Mouse (Mus musculus) liver, adult 2 months (tissue): ENCODE results near the gene Magi2. TPM values are rescaled to one million over a fixed set of nuclear protein-coding genes. Genes with fewer than 3 reads are reported as not detected.

Experiments used
- DNase-seq: peaks from one replicate; pipeline ENCODE4 v3.0.0-alpha.2; 2011; ENCODE audit warnings: low read depth, low spot score; ENCODE audit errors: extremely low read depth
- H3K27ac ChIP-seq: fragments of 200-500 bp; replicated peaks from 2 replicates; pipeline ENCODE4 v1.5.1; 2012; ENCODE audit warnings: low read depth, mild to moderate bottlenecking, control low read depth, inconsistent platforms, low read length; ENCODE audit not compliant: insufficient read depth
- H3K27me3 ChIP-seq: fragments of 200-500 bp; 2 replicates; pipeline ENCODE4 v1.6.1; 2012; ENCODE audit warnings: mild to moderate bottlenecking, moderate library complexity, low read length, inconsistent platforms; ENCODE audit not compliant: control insufficient read depth, insufficient read depth
- H3K36me3 ChIP-seq: fragments of 200-500 bp; 2 replicates; pipeline ENCODE4 v1.6.1; 2012; ENCODE audit warnings: low read length, inconsistent platforms; ENCODE audit not compliant: control insufficient read depth, insufficient read depth
- H3K4me1 ChIP-seq: fragments of 200-500 bp; 2 replicates; pipeline ENCODE4 v1.6.1; 2011; ENCODE audit warnings: low read length; ENCODE audit not compliant: control insufficient read depth, insufficient read depth
- H3K4me3 ChIP-seq: fragments of 200-500 bp; 2 replicates; pipeline ENCODE4 v1.5.1; 2011; ENCODE audit warnings: low read depth, mild to moderate bottlenecking, control low read depth, low read length, moderate library complexity; ENCODE audit not compliant: insufficient read depth
- H3K79me2 ChIP-seq: fragments of 200-500 bp; 2 replicates; pipeline ENCODE4 v1.6.1; 2012; ENCODE audit warnings: inconsistent platforms, mild to moderate bottlenecking, low read length, moderate library complexity; ENCODE audit not compliant: control insufficient read depth, insufficient read depth
- H3K9ac ChIP-seq: fragments of 200-500 bp; 2 replicates; pipeline ENCODE4 v1.6.1; 2012; ENCODE audit warnings: low read depth, mild to moderate bottlenecking, control low read depth, inconsistent platforms, low read length
- CTCF ChIP-seq: fragments of 200-500 bp; IDR thresholded peaks from 2 replicates; pipeline ENCODE4 v1.5.1; 2011; ENCODE audit warnings: low read depth, low read length, control low read depth
- POLR2A ChIP-seq: fragments of 200-500 bp; IDR thresholded peaks from 2 replicates; pipeline ENCODE4 v1.6.1; 2011; ENCODE audit warnings: low read length, control low read depth; ENCODE audit not compliant: insufficient read depth; ENCODE audit errors: extremely low read depth
- WGBS: fragments of 180-500 bp; shearing (Covaris S2); methylation state at CpG from one replicate; pipeline ENCODE4 v1.1.7; 2018; 5-methylcytosine and 5-hydroxymethylcytosine counted together
- polyA plus RNA-seq: library from polyadenylated mRNA; depleted of rRNA; stranded (reverse); fragments of >200 nt; gene quantifications from 2 replicates; pipeline ENCODE4 v1.2.3, GENCODE M21; 2012
- total RNA-seq: library from RNA; depleted of rRNA; stranded (reverse); fragments of >200 nt; gene quantifications from 2 replicates; pipeline ENCODE4 v1.2.3, GENCODE M21; 2014

The Magi2 gene
- total and polyA plus RNA-seq, 2 experiments = 0.06 to 0.18 TPM

DNA sequence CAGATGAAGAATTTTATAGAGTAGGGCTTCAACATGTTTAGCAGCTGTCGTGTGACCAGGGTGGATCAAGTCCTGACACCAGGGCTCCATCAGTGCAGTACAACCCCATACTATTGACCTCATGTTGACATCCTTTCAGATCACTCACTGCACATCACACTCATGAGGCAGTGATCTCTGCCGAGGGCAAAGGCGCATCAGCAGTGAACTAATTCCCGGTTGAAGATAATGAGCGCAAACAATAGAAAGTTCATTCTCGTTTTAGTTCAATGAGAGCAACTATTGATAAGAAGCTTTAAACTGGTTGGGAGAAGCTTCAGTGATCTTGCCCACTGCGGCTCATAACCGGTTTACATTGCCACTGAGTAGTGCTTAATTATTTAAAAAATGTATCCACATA, 780.4 kb downstream of the Magi2 start:
- DNase-seq = no peak
- no peaks in the 10 kb centered on the region; the same call in 1 of the 2 replicates for H3K27me3 ChIP-seq
- H3K27ac ChIP-seq = no peak overlapping the region
- no peak overlapping the region for H3K9ac ChIP-seq
- no peak for TF ChIP-seq POLR2A
- no peak for TF ChIP-seq CTCF
- H3K36me3 ChIP-seq = no peaks in the 10 kb centered on the region
- no peaks in the 10 kb centered on the region for H3K4me1 ChIP-seq
- no peaks in the 10 kb centered on the region for H3K79me2 ChIP-seq
- 58% methylated on average over 8 of the region's 8 CpGs for WGBS
- H3K4me3 ChIP-seq = no peak overlapping the region

DNA sequence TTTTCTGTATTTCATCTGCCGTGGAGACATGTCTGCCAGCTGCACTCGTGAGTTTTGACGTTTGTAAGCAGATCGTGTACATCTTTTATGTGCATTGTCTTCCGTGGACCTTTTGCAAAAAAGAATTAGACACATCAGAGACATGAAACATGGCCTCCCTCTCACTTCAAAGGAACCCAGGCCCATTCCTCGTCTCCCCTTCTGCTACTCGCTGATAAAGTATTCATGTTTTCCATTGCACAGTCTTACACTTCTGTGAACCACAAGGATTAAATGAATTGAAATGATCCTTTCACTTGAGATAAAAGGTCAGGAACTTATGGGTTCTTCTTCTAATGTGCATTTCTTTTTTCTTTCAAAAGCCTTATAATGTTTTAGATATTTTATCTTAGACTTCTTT, 783.4 kb downstream of the Magi2 start:
- H3K36me3 ChIP-seq = no peaks in the 10 kb centered on the region
- H3K79me2 ChIP-seq = no peaks in the 10 kb centered on the region
- H3K9ac ChIP-seq = no peak overlapping the region
- no peak for DNase-seq
- TF ChIP-seq CTCF (no peak), POLR2A (no peak)
- H3K4me3 ChIP-seq = no peak overlapping the region
- no peak overlapping the region for H3K27ac ChIP-seq
- no peaks in the 10 kb centered on the region; the same call in 1 of the 2 replicates for H3K27me3 ChIP-seq
- H3K4me1 ChIP-seq = no peaks in the 10 kb centered on the region
- WGBS = 80% methylated on average over 7 of the region's 7 CpGs

DNA sequence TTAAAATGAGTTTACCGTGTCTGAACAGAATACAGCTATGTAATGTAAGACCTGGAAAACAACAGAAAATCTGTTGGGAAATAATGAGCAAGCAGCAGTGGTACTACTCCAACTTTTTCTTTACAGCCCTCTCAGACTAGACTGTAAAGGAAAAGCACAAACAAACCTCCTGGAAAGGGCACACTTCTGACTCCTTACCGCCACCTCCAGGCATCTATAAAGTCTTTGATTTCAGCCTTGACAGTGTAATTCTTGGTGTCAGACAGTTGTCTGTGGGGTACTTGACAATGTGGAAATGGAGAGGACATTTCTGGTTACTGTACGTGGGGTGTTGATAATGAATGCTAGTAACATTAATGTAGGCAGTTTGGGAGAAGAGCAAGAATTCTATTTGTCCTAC, 791.2 kb downstream of the Magi2 start:
- no peaks in the 10 kb centered on the region for H3K36me3 ChIP-seq
- H3K4me3 ChIP-seq = no peak overlapping the region
- 69% methylated on average over 3 of the region's 3 CpGs for WGBS
- TF ChIP-seq POLR2A = no peak
- TF ChIP-seq CTCF = no peak
- H3K27me3 ChIP-seq = no peaks in the 10 kb centered on the region
- no peak for DNase-seq
- H3K79me2 ChIP-seq = no peaks in the 10 kb centered on the region
- H3K9ac ChIP-seq = no peak overlapping the region
- no peak overlapping the region for H3K27ac ChIP-seq
- no peaks in the 10 kb centered on the region for H3K4me1 ChIP-seq

DNA sequence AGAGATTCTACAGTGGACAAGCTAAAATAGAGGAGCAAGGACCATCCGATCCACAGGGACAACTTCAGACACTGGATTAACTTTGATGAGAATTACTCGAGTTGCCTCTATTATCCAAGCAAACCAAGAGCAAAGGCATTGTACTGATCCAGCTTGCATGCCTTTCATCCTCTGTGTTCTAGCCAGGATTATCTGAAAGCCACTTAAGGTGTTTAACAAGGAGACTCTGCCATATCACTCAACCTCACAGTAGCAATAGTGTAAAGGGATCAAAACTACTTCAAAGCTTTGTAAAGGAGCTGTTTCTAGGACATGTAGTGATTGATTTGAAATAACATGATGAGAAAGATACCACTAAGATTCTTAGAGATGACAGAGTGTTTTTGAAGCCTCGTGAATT, 819.8 kb downstream of the Magi2 start:
- Histone ChIP-seq H3K27ac (no peak overlapping the region), H3K36me3 (no peaks in the 10 kb centered on the region), H3K4me1 (no peaks in the 10 kb centered on the region), H3K27me3 (no peaks in the 10 kb centered on the region), H3K79me2 (no peaks in the 10 kb centered on the region), H3K9ac (no peak overlapping the region), H3K4me3 (no peak overlapping the region)
- no peak for DNase-seq
- TF ChIP-seq CTCF (no peak), POLR2A (no peak)
- 56% methylated on average over 3 of the region's 3 CpGs for WGBS

DNA sequence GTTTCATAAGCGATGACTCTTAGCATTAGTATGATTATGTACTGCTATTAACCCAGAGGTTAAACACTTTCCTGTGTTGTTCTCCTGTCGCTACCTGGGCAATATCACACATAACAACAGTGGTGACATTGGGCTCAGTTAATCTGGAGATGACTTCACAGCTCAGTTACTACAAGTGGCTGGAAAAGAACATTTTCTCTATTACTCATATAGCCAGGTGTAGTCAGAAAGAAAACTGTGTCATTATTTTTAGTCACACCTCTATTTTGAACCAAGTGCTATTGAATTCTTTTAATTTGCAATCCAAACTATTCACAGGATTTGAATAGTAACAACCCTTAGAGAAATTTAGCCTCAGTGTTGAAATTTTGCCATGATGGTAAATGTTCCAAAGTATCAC, 821.5 kb downstream of the Magi2 start:
- Histone ChIP-seq H3K4me3 (no peak overlapping the region), H3K4me1 (no peaks in the 10 kb centered on the region), H3K9ac (no peak overlapping the region), H3K79me2 (no peaks in the 10 kb centered on the region), H3K27me3 (no peaks in the 10 kb centered on the region), H3K36me3 (no peaks in the 10 kb centered on the region), H3K27ac (no peak overlapping the region)
- no peak for DNase-seq
- TF ChIP-seq POLR2A = no peak
- TF ChIP-seq CTCF = no peak
- 90% methylated on average over 2 of the region's 2 CpGs for whole genome bisulfite sequencing

GRCm38 (mm10) chr5:20050284-20050683, 823.4 kb downstream of the Magi2 start:
- Histone ChIP-seq H3K79me2 (no peaks in the 10 kb centered on the region), H3K4me3 (no peak overlapping the region), H3K4me1 (no peaks in the 10 kb centered on the region), H3K9ac (no peak overlapping the region), H3K36me3 (no peaks in the 10 kb centered on the region), H3K27me3 (no peaks in the 10 kb centered on the region), H3K27ac (no peak overlapping the region)
- no peak for DNase-seq
- TF ChIP-seq CTCF (no peak), POLR2A (no peak)
- 35% methylated on average over 1 of the region's 1 CpGs for WGBS
